In genomic region chr6:113583023-113583422, GRCm38 (mm10) we compare ENCODE assay signal across 24 mouse cellular contexts. TPM values are rescaled to one million over a fixed set of nuclear protein-coding genes. Genes with fewer than 3 reads are reported as not detected.
"Had no signal": no experiment of that assay in that cellular context is flagged by ENCODE, and none has a peak within 500 bp of the region (broad histone marks: within the 10 kb centered on the region; RNA-seq: fewer than 3 reads in every experiment).

No protein-coding gene starts in this region.

- H3K27ac ChIP-seq: kidney, postnatal 0 days; layer of hippocampus, adult 2 months; liver, embryonic 12.5 days; liver, embryonic 15.5 days; lung, embryonic 15.5 days; midbrain, embryonic 10.5 days; midbrain, embryonic 13.5 days; neural tube, embryonic 13.5 days; stomach, embryonic 15.5 days had no signal

- H3K4me3 ChIP-seq: layer of hippocampus, adult 2 months; liver, embryonic 12.5 days; liver, embryonic 15.5 days; lung, embryonic 15.5 days; megakaryocyte, embryonic 14.5 days; midbrain, embryonic 10.5 days; midbrain, embryonic 13.5 days; myocyte; neural tube, embryonic 13.5 days; stomach, embryonic 15.5 days had no signal

- DNase-seq: kidney, adult 2 months; kidney, postnatal 25 days; layer of hippocampus, adult 9-11 months; lung, adult 18-20 months; lung, postnatal 10 days; lung, postnatal 36 days; retina, postnatal 1 day; spleen, adult 18-20 months; thymus, postnatal 25 days had no signal

- ATAC-seq: intestine, postnatal 0 days; liver, embryonic 12.5 days; midbrain, embryonic 13.5 days; midbrain, embryonic 16.5 days had no signal

RNA-seq across cellular contexts. Expression of gene Fancd2os, which starts 17.5 kb away (rescaled TPM):
- total RNA-seq: monocyte, adult 5-6 weeks; neutrophil, adult 5-6 weeks had no signal
